Mouse (Mus musculus) myocyte (in vitro differentiated cells): ENCODE data around the gene Hes6. TPM values are rescaled to one million over a fixed set of nuclear protein-coding genes. Genes with fewer than 3 reads are reported as not detected.

ENCODE experiments used
- H3K27me3 ChIP-seq: one replicate; pipeline ENCODE4 v1.6.1; 2011; ENCODE audit not compliant: control insufficient read depth, insufficient read depth, insufficient read length
- H3K36me3 ChIP-seq: one replicate; pipeline ENCODE4 v1.6.1; 2011; ENCODE audit not compliant: control insufficient read depth, insufficient read depth
- H3K4me2 ChIP-seq: one replicate; pipeline ENCODE4 v1.6.1; 2011; ENCODE audit warnings: low read depth, control low read depth
- H3K4me3 ChIP-seq: one replicate; pipeline ENCODE4 v1.5.1; 2011; ENCODE audit warnings: mild to moderate bottlenecking, control low read depth, moderate library complexity
- H3K79me2 ChIP-seq: one replicate; pipeline ENCODE4 v1.6.1; 2011; ENCODE audit not compliant: control insufficient read depth, insufficient read depth
- H3ac ChIP-seq: one replicate; pipeline ENCODE4 v1.6.1; 2011; ENCODE audit not compliant: control insufficient read depth, insufficient read length
- CEBPB ChIP-seq: IDR thresholded peaks from 2 replicates; pipeline ENCODE4 v1.6.1; 2011; ENCODE audit warnings: mild to moderate bottlenecking, moderate library complexity; ENCODE audit not compliant: poor library complexity, insufficient read depth, severe bottlenecking
- E2F4 ChIP-seq: IDR thresholded peaks from one replicate; pipeline ENCODE4 v1.6.1; 2011; ENCODE audit warnings: mild to moderate bottlenecking, control low read depth, moderate library complexity; ENCODE audit not compliant: insufficient read depth
- MAX ChIP-seq: IDR thresholded peaks from one replicate; pipeline ENCODE4 v1.6.1; 2011; ENCODE audit warnings: low read depth, mild to moderate bottlenecking, control low read depth
- MYOD1 ChIP-seq, 3 experiments: IDR thresholded peaks; one replicate each; pipeline ENCODE4 v1.6.1; 2011; ENCODE audit warnings: control low read depth in 2 of 3, low read depth in 2 of 3, mild to moderate bottlenecking in 2 of 3, moderate library complexity in 1 of 3; ENCODE audit not compliant: insufficient read length in 2 of 3, control insufficient read depth in 1 of 3
- MYOG ChIP-seq, 3 experiments: IDR thresholded peaks; one replicate each; pipeline ENCODE4 v1.6.1; 2011; ENCODE audit warnings: control low read depth in 2 of 3, low read depth in 2 of 3, mild to moderate bottlenecking in 2 of 3; ENCODE audit not compliant: insufficient read length in 2 of 3, control insufficient read depth in 1 of 3, insufficient read depth in 1 of 3
- POLR2A ChIP-seq: IDR thresholded peaks from one replicate; pipeline ENCODE4 v1.6.1; 2011; ENCODE audit warnings: low read depth, mild to moderate bottlenecking, control low read depth, moderate library complexity; ENCODE audit not compliant: insufficient read length
- POLR2AphosphoS2 ChIP-seq: IDR thresholded peaks from one replicate; pipeline ENCODE4 v1.6.1; 2011; ENCODE audit warnings: low read depth, control low read depth; ENCODE audit not compliant: insufficient read length
- REST ChIP-seq: IDR thresholded peaks from one replicate; pipeline ENCODE4 v1.6.1; 2011; ENCODE audit warnings: mild to moderate bottlenecking, control low read depth, moderate library complexity; ENCODE audit not compliant: insufficient read depth, insufficient read length
- SRF ChIP-seq: IDR thresholded peaks from one replicate; pipeline ENCODE4 v1.6.1; 2011; ENCODE audit warnings: low read depth; ENCODE audit not compliant: control insufficient read depth, insufficient read length
- TCF12 ChIP-seq: IDR thresholded peaks from one replicate; pipeline ENCODE4 v1.6.1; 2011; ENCODE audit warnings: mild to moderate bottlenecking, control low read depth; ENCODE audit not compliant: poor library complexity, insufficient read depth, severe bottlenecking
- TCF3 ChIP-seq: IDR thresholded peaks from one replicate; pipeline ENCODE4 v1.6.1; 2011; ENCODE audit warnings: low read depth, control low read depth; ENCODE audit not compliant: insufficient read length
- USF1 ChIP-seq: IDR thresholded peaks from one replicate; pipeline ENCODE4 v1.6.1; 2011; ENCODE audit warnings: low read depth, mild to moderate bottlenecking, control low read depth, moderate library complexity
- polyA plus RNA-seq: library from polyadenylated mRNA; unstranded; fragments of >200 nt; fragmentation: generic; extraction: Trizol; gene quantifications from one replicate; pipeline ENCODE4 v1.2.1, GENCODE M21; 2012; ENCODE audit warnings: missing spikeins

The Hes6 gene
- polyA plus RNA-seq, 1 experiment = 250 TPM

- TF ChIP-seq REST (no peak), TCF12 (no peak), MYOG (IDR thresholded peaks at IDR 0.05; ENCODE audit: control insufficient read depth in 1 of 3, insufficient read depth in 1 of 3, insufficient read length in 2 of 3, low read depth in 2 of 3) (no peak), POLR2AphosphoS2 (no peak), MYOD1 (IDR thresholded peaks at IDR 0.05; ENCODE audit: control insufficient read depth in 1 of 3, insufficient read length in 2 of 3, low read depth in 2 of 3) (no peak), POLR2A (no peak), MAX (no peak), TCF3 (no peak)
- no peak overlapping the region for H3K4me2 ChIP-seq
- H3ac ChIP-seq = no peak overlapping the region
- H3K4me3 ChIP-seq = no peak overlapping the region
- no peaks in the 10 kb centered on the region for H3K79me2 ChIP-seq
- H3K27me3 ChIP-seq = no peaks in the 10 kb centered on the region
- peaks cover 20% of the 10 kb centered on the region for H3K36me3 ChIP-seq
These were observed 16.9 kb upstream of the Hes6 start for GRCm38 (mm10) chr1:91430761-91431160.

- Histone ChIP-seq H3K36me3 (peaks cover 11% of the 10 kb centered on the region), H3K79me2 (no peaks in the 10 kb centered on the region)
These were observed 15.4 kb upstream of the Hes6 start for GRCm38 (mm10) chr1:91429212-91429611.

GRCm38 (mm10) chr1:91428614-91429013 is 14.8 kb upstream of the Hes6 start:
- Histone ChIP-seq H3K4me3 (no peak overlapping the region), H3K27me3 (no peaks in the 10 kb centered on the region), H3K4me2 (no peak overlapping the region), H3K36me3 (peaks cover 11% of the 10 kb centered on the region), H3ac (no peak overlapping the region), H3K79me2 (no peaks in the 10 kb centered on the region)
- TF ChIP-seq TCF12 (no peak), MYOD1 (IDR thresholded peaks at IDR 0.05; ENCODE audit: control insufficient read depth in 1 of 3, insufficient read length in 2 of 3, low read depth in 2 of 3) (no peak), TCF3 (no peak), REST (no peak), USF1 (no peak)

More at GRCm38 (mm10) chr1:91429212-91429611, 15.4 kb upstream of the Hes6 start:
- H3K4me2 ChIP-seq = no peak overlapping the region
- H3K27me3 ChIP-seq = no peaks in the 10 kb centered on the region
- no peak overlapping the region for H3ac ChIP-seq
- no peak overlapping the region for H3K4me3 ChIP-seq
- no peak for TF ChIP-seq MYOG (IDR thresholded peaks at IDR 0.05; ENCODE audit: control insufficient read depth in 1 of 3, insufficient read depth in 1 of 3, insufficient read length in 2 of 3, low read depth in 2 of 3)
- no peak for TF ChIP-seq USF1

- H3K79me2 ChIP-seq = no peaks in the 10 kb centered on the region
- no peak overlapping the region for H3K4me2 ChIP-seq
- peaks cover 8% of the 10 kb centered on the region for H3K36me3 ChIP-seq
- no peak overlapping the region for H3K4me3 ChIP-seq
- TF ChIP-seq MAX (no peak), POLR2AphosphoS2 (no peak), TCF3 (no peak), E2F4 (no peak), CEBPB (no peak), MYOG (IDR thresholded peaks at IDR 0.05; ENCODE audit: control insufficient read depth in 1 of 3, insufficient read depth in 1 of 3, insufficient read length in 2 of 3, low read depth in 2 of 3) (no peak), TCF12 (no peak), SRF (no peak), POLR2A (no peak), USF1 (no peak), REST (no peak), MYOD1 (IDR thresholded peaks at IDR 0.05; ENCODE audit: control insufficient read depth in 1 of 3, insufficient read length in 2 of 3, low read depth in 2 of 3) (no peak)
- no peak overlapping the region for H3ac ChIP-seq
- no peaks in the 10 kb centered on the region for H3K27me3 ChIP-seq
These were observed 12.6 kb upstream of the Hes6 start for GRCm38 (mm10) chr1:91426397-91426796.

DNA sequence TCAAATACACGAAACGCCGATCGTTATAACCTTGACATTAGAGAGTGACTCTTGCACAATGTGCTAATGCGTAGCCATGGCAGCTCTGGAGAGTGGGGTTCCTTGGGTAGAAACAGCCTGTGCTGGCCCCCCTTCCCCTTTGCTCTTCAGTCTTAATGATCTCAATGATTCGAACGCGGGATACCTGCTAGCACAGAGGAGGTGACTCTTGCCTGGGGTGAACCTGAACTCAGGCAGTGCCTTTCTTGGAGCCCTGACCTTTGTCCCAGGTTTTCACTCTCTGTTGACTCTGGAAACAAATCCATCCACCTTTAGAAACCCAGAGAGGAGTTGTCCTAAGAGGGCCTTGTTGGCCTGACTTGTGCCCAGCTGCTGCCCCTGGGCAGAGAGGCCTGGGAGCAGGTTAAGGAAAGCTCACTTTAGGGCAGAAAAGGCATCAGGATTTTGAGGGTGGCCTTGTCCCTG is 6.8 kb upstream of the Hes6 start:
- Histone ChIP-seq H3K36me3 (peaks cover 7% of the 10 kb centered on the region), H3K4me2 (no peak overlapping the region), H3K79me2 (no peaks in the 10 kb centered on the region), H3K27me3 (no peaks in the 10 kb centered on the region), H3K4me3 (no peak overlapping the region), H3ac (no peak overlapping the region)
- TF ChIP-seq USF1 (no peak), MAX (no peak), POLR2A (no peak), TCF3 (no peak), MYOD1 (IDR thresholded peaks at IDR 0.05; ENCODE audit: control insufficient read depth in 1 of 3, insufficient read length in 2 of 3, low read depth in 2 of 3) (no peak), MYOG (IDR thresholded peaks at IDR 0.05; ENCODE audit: control insufficient read depth in 1 of 3, insufficient read depth in 1 of 3, insufficient read length in 2 of 3, low read depth in 2 of 3) (no peak), SRF (no peak), E2F4 (no peak), TCF12 (no peak), POLR2AphosphoS2 (no peak), REST (no peak)
